Comparison of ENCODE assay signal across 17 mouse cellular contexts in genomic region chr7:95926119-95927039, GRCm38 (mm10).
A peak's percentile ranks its signal among the peaks of the same experiment; 100 is the strongest.
DNase-seq lines count a peak whose midpoint lies in the region; ATAC-seq and TF ChIP-seq lines count a peak whose summit lies in the region.
"Had no signal": no experiment of that assay in that cellular context is flagged by ENCODE, and none has a peak within 500 bp of the region (broad histone marks: within the 10 kb centered on the region; RNA-seq: fewer than 3 reads in every experiment).

No protein-coding gene starts in this region.

- no peak for DNase-seq in hindbrain, embryonic 11.5 days (ENCODE audit: low spot score)
- DNase-seq in brain, embryonic 14.5 days (ENCODE audit: low read depth) = peak; percentile 14
- DNase-seq in cerebellum, adult 9-11 months = peak; percentile 22
- DNase-seq in midbrain, embryonic 14.5 days = peak; percentile 11
- no peak for DNase-seq in urinary bladder, postnatal 4 days (ENCODE audit: low spot score in 2 of 2)
- no peak for DNase-seq in adipocyte (ENCODE audit: low spot score)
- DNase-seq: gastrocnemius, postnatal 36 days; spleen, adult 18-20 months; thymus, postnatal 25 days had no signal

- no peaks in the 10 kb centered on the region for H3K27me3 ChIP-seq in hindbrain, embryonic 16.5 days (replicated peaks; ENCODE audit: control insufficient read depth, insufficient read depth, low read length)
- no peaks in the 10 kb centered on the region for H3K27me3 ChIP-seq in hindbrain, embryonic 11.5 days (ENCODE audit: control insufficient read depth, insufficient read depth, low read length)
- H3K27me3 ChIP-seq in midbrain, embryonic 14.5 days (ENCODE audit: control insufficient read depth, insufficient read depth, low read length) = no peaks in the 10 kb centered on the region
- no peaks in the 10 kb centered on the region for H3K27me3 ChIP-seq in kidney, embryonic 14.5 days (ENCODE audit: control insufficient read depth, insufficient read depth, low read length)
- H3K27me3 ChIP-seq: embryonic facial prominence, embryonic 15.5 days; forebrain, embryonic 13.5 days; heart, embryonic 13.5 days; kidney, embryonic 15.5 days; limb, embryonic 13.5 days had no signal

- no peak overlapping the region for H3K9ac ChIP-seq in hindbrain, embryonic 16.5 days (ENCODE audit: low read depth, low read length)
- H3K9ac ChIP-seq in hindbrain, embryonic 11.5 days (ENCODE audit: low read depth, low read length) = no peak overlapping the region
- no peak overlapping the region for H3K9ac ChIP-seq in midbrain, embryonic 14.5 days (replicated peaks; ENCODE audit: low read length)
- no peak overlapping the region for H3K9ac ChIP-seq in kidney, embryonic 14.5 days (ENCODE audit: low read depth, low read length)
- H3K9ac ChIP-seq: embryonic facial prominence, embryonic 15.5 days; forebrain, embryonic 13.5 days; heart, embryonic 13.5 days; kidney, embryonic 15.5 days; limb, embryonic 13.5 days had no signal

- H3K9me3 ChIP-seq in hindbrain, embryonic 16.5 days (ENCODE audit: control insufficient read depth, low read length) = no peaks in the 10 kb centered on the region
- no peaks in the 10 kb centered on the region for H3K9me3 ChIP-seq in hindbrain, embryonic 11.5 days (ENCODE audit: control insufficient read depth, low read length)
- no peaks in the 10 kb centered on the region for H3K9me3 ChIP-seq in midbrain, embryonic 14.5 days (ENCODE audit: control insufficient read depth, low read length)
- no peaks in the 10 kb centered on the region for H3K9me3 ChIP-seq in kidney, embryonic 14.5 days (ENCODE audit: control insufficient read depth, low read length)
- H3K9me3 ChIP-seq: embryonic facial prominence, embryonic 15.5 days; forebrain, embryonic 13.5 days; heart, embryonic 13.5 days; kidney, embryonic 15.5 days; limb, embryonic 13.5 days had no signal

- no peaks in the 10 kb centered on the region for H3K36me3 ChIP-seq in hindbrain, embryonic 16.5 days (ENCODE audit: control insufficient read depth, insufficient read depth, low read length)
- no peaks in the 10 kb centered on the region for H3K36me3 ChIP-seq in hindbrain, embryonic 11.5 days (ENCODE audit: control insufficient read depth, insufficient read depth, low read length)
- no peaks in the 10 kb centered on the region for H3K36me3 ChIP-seq in midbrain, embryonic 14.5 days (ENCODE audit: control insufficient read depth, insufficient read depth, low read length)
- H3K36me3 ChIP-seq in kidney, embryonic 14.5 days (ENCODE audit: control insufficient read depth, insufficient read depth, low read length) = no peaks in the 10 kb centered on the region
- H3K36me3 ChIP-seq: embryonic facial prominence, embryonic 15.5 days; heart, embryonic 13.5 days; kidney, embryonic 15.5 days; limb, embryonic 13.5 days had no signal

- H3K4me2 ChIP-seq in hindbrain, embryonic 16.5 days (ENCODE audit: low read length) = no peak overlapping the region
- H3K4me2 ChIP-seq in hindbrain, embryonic 11.5 days (replicated peaks; ENCODE audit: low read depth, low read length) = no peak overlapping the region
- no peak overlapping the region for H3K4me2 ChIP-seq in midbrain, embryonic 14.5 days (ENCODE audit: low read length)
- H3K4me2 ChIP-seq in kidney, embryonic 14.5 days (replicated peaks; ENCODE audit: low read depth, low read length) = no peak overlapping the region
- H3K4me2 ChIP-seq: embryonic facial prominence, embryonic 15.5 days; forebrain, embryonic 13.5 days; heart, embryonic 13.5 days; kidney, embryonic 15.5 days; limb, embryonic 13.5 days had no signal

- H3K27ac ChIP-seq in hindbrain, embryonic 16.5 days (ENCODE audit: low read depth, low read length) = no peak overlapping the region
- no peak overlapping the region for H3K27ac ChIP-seq in hindbrain, embryonic 11.5 days (ENCODE audit: low read depth, low read length)
- H3K27ac ChIP-seq in midbrain, embryonic 14.5 days (replicated peaks; ENCODE audit: low read depth, low read length) = no peak overlapping the region
- H3K27ac ChIP-seq in kidney, embryonic 14.5 days (ENCODE audit: low read depth, low read length) = no peak overlapping the region
- H3K27ac ChIP-seq: embryonic facial prominence, embryonic 15.5 days; forebrain, embryonic 13.5 days; heart, embryonic 13.5 days; kidney, embryonic 15.5 days; left cerebral cortex, adult 2 months; limb, embryonic 13.5 days had no signal

- 56% methylated on average over 6 of the region's 6 CpGs for WGBS in hindbrain, embryonic 16.5 days
- 65% methylated on average over 6 of the region's 6 CpGs for WGBS in hindbrain, embryonic 11.5 days
- WGBS in midbrain, embryonic 14.5 days = 63% methylated on average over 6 of the region's 6 CpGs
- WGBS in kidney, embryonic 14.5 days = 82% methylated on average over 6 of the region's 6 CpGs

- no peak for TF ChIP-seq POLR2A in brain, embryonic 14.5 days (IDR thresholded peaks at IDR 0.05; ENCODE audit: borderline replicate concordance, extremely low read depth, insufficient read depth, insufficient read length, poor library complexity, severe bottlenecking)

- H3K4me3 ChIP-seq in hindbrain, embryonic 16.5 days (ENCODE audit: low read length) = no peak overlapping the region
- no peak overlapping the region for H3K4me3 ChIP-seq in hindbrain, embryonic 11.5 days (ENCODE audit: low read depth, low read length)
- no peak overlapping the region for H3K4me3 ChIP-seq in midbrain, embryonic 14.5 days (replicated peaks; ENCODE audit: low read depth, low read length)
- H3K4me3 ChIP-seq in kidney, embryonic 14.5 days (ENCODE audit: low read length) = no peak overlapping the region
- H3K4me3 ChIP-seq: embryonic facial prominence, embryonic 15.5 days; forebrain, embryonic 13.5 days; heart, embryonic 13.5 days; kidney, embryonic 15.5 days; left cerebral cortex, adult 2 months; limb, embryonic 13.5 days had no signal

- peak; percentile 94 for ATAC-seq in hindbrain, embryonic 16.5 days
- no peak for ATAC-seq in hindbrain, embryonic 11.5 days (ENCODE audit: low FRiP score)
- no peak for ATAC-seq in midbrain, embryonic 14.5 days (ENCODE audit: low FRiP score, low TSS enrichment)
- ATAC-seq in kidney, embryonic 14.5 days (ENCODE audit: low FRiP score, low TSS enrichment) = no peak
- ATAC-seq: forebrain, embryonic 13.5 days had no signal

- no peak for TF ChIP-seq CTCF in brain, embryonic 14.5 days (IDR thresholded peaks at IDR 0.05; ENCODE audit: borderline replicate concordance, extremely low read depth, insufficient read depth, insufficient read length)

- no peaks in the 10 kb centered on the region for H3K4me1 ChIP-seq in hindbrain, embryonic 16.5 days (ENCODE audit: control insufficient read depth, insufficient read depth, low read depth, low read length)
- no peaks in the 10 kb centered on the region for H3K4me1 ChIP-seq in hindbrain, embryonic 11.5 days (replicated peaks; ENCODE audit: control insufficient read depth, insufficient read depth, low read length)
- H3K4me1 ChIP-seq in midbrain, embryonic 14.5 days (ENCODE audit: control insufficient read depth, insufficient read depth, low read length) = no peaks in the 10 kb centered on the region
- H3K4me1 ChIP-seq in kidney, embryonic 14.5 days (ENCODE audit: control insufficient read depth, insufficient read depth, low read length) = no peaks in the 10 kb centered on the region
- H3K4me1 ChIP-seq: embryonic facial prominence, embryonic 15.5 days; forebrain, embryonic 13.5 days; heart, embryonic 13.5 days; kidney, embryonic 15.5 days; limb, embryonic 13.5 days had no signal

Comparison
In these comparisons a context has a peak if more than half of its experiments do, and no peak if none do; other contexts are left out.
1. DNase-seq: peak in brain, embryonic 14.5 days (single experiment), cerebellum, adult 9-11 months (single experiment) and midbrain, embryonic 14.5 days (single experiment); none in hindbrain, embryonic 11.5 days (single experiment), urinary bladder, postnatal 4 days (0 of 2) and adipocyte (single experiment).